Mouse (Mus musculus) kidney, postnatal 4 days (tissue): ENCODE measurements around the gene Olfr183.
"Not testable (repeated sequence)": the region's sequence is repeated elsewhere in the genome, so short reads cannot be mapped to it uniquely, and the experiment has no call there.

Source experiments
- DNase-seq, 2 experiments: peaks; one replicate each; pipeline ENCODE4 v3.0.0; 2021; ENCODE audit warnings: mixed read lengths in 2 of 2

The Olfr183 gene

DNA sequence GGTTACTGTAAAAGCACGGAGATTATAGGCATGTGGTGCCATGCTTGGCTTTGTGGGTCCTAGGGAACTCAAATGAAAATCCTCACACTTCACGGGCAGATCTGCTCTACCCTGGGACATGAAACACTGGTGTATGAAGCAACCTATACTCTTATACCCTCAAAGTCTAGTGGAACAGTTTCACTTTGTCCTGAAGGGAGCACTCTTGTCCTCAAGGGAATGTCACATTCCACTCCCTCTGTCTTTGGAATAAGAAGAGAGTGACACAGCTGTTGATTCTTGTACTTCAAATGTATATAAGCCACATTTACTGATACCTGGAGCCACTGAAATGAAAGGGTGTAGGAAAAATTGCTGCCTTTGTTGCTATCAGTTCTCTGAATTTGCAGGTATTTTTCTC is at the start of gene Olfr183:
Gene Olfr183 (plus strand): TSS at position 301 of the 400 bp plus-strand sequence.
- DNase-seq: no peak

DNA sequence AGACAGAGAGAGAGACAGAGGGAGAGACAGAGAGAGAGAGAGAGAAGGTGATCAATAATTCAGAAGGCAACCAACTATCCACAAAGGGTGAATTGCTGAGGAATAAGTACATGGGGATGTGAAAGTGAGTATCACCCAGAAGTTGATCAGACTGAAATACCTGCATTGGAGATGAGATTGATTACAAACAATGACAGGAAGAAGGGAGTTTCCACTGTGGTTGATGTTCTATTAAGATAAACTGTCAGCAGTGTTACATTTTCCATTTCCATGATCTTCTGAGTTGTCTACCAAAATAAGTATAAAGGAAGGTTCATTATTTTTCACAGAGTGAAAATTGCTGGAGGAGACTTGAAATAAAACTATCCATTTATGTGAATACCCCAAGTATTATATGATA is 12.0 kb downstream of the Olfr183 start:
- DNase-seq: no peak

DNA sequence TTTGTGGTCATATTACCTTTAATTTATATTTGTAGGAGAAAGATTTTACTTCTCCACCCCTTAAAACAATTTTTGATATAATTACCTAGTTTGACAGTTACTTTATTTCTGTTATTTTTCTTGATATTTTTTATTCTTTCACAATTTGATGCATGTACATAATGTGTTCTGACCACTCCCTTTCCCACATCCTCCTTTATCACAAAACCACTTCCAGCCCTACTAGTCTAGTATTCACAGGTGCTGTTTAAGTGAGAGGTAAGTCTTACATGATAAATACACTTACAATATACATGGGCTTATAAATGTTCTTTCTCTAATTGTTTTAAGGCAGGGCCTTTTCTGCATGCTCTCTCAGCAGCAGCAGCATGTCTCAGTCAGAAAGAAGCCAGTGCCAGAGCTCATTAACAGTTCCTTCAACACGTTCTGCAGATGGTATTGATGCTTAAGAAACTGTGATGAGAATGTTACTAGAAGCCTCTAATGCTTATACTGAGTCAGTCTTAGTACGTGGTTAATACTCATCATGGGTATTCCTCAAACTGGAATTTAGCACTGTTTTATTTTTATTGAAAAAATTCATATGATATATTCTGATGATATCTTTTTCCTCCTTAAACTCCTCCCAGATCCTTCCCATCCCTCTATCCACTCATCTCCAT is 18.3 kb downstream of the Olfr183 start:
- DNase-seq: no peak

DNA sequence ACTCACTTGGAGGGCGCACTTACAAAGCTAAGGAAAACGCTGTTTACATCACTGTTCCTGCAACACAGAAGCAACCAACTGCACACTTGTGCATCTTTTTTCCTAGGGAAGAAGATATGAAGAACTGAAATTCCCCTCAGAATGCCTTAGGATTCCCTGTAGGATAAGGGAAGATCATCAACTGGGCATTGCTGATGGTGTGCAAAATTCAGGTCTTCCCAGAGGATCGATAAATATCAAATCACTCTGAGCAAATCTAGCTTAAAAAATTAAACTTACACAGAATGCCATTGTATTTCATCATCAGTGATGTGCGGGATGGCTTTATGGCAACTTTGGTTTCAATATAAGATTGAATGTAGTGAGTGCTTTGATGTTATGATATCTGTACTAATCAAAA is 35.0 kb downstream of the Olfr183 start, which contains the start of gene Olfr186:
Gene Olfr186 (minus strand): TSS at position 101 of the 400 bp plus-strand sequence.
- DNase-seq: no peak

DNA sequence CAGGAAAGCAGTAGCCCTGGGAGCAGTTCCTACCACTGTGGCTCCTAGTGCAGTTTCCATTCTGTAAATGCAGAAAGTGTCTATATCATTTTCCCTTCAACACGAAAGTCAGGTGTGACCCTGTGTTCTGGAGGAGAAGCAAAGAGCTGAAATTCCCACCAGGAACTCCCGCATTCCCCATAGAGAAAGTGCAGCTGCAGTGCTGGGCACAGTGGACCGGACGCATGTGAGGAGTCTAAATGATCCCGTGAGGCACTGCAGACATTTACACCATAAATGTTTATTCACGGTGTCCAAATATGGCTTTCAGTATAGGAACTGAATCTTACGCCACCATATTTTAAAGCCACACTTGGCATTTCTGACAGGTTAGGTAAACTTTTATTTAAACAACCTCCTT is 44.6 kb downstream of the Olfr183 start, which contains the start of gene Olfr187:
Gene Olfr187 (minus strand): TSS at position 58 of the 400 bp plus-strand sequence.
- DNase-seq: no peak

DNA sequence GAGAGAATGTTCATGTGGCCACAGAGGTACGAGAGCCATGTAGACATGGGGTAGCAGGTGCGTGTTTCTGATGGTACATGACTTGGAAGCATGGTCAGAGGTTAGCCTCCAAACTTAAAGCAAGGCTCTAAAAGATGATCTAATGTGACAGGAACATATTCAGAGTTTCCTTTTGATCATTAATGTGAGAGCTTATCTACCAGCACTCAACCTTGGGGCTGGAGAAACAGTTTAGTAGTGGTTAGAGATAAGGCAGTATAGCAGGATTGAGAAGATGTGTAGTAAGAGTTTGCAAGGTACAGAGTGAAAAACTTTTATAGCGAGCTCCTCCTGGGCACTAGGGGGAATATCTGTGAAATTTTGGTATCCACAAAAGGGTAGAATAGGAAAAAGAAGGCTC is 50.7 kb downstream of the Olfr183 start:
- no peak for DNase-seq

DNA sequence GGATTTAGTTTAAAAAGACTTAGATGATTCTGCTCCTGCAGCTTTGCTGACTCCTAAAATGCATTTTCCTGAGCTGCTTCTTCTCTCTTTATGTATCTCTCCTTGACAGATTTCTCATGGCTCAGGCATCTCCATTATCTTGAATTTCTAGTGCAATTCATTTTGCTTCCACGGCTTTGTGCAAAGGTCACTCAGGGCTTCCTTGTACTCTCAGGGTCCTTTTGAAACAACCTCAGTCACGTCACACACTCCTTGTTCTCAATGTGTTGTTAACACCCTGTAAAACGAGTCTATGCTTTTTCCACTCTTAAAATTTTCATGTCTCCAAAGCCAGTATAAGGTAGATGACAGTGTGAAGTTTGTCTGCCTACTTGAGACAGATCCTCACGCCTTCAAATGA is 52.4 kb downstream of the Olfr183 start:
- no peak for DNase-seq

DNA sequence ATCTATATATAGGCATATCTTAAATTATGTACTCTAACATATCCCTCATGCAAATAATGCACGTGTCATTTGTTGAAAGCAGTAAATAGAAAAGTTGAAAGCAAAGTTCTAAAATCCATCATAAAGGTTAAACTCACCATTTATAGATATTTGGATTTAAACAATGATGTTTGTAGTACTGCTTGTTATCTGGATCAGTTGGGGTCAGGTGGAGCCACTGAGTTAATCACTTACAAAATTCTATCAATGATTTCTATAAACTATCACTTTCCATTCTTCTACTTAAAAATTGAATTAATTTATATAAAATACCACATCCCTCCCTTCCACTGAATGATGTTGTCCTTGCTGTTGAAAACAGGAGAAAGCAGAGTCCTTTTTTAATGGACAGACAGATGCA is 53.7 kb downstream of the Olfr183 start:
- no peak for DNase-seq

DNA sequence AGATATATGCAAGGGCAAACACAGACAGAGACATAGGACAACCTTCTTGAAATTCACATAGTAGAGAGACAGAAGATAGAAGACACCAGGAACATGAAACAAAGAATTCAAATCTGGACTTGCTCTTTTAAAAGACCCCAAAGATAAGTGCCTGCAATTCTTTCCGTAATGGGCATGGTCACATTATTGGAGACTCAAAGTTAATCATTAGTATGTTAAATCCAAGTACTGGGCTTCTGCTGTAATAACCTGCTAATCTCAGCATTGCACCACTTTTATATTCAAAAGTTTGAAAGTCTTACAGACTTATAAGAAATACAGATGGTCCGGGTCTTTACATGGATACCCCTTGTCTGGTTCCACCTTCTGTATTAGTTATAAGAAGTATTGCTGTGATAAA is 54.1 kb downstream of the Olfr183 start:
- DNase-seq: not testable (repeated sequence)
